Mouse (Mus musculus) cerebellum, adult 9-11 months (tissue): ENCODE measurements at regions not wholly inside any gene's neighbourhood (a gene's known extent, or its start where the extent isn't known, plus 50 kb on each side); places are given as distances from the start of the nearest gene placed in this dataset.

Experiments used
- DNase-seq: peaks from one replicate; pipeline ENCODE4 v3.0.0; 2022

DNA sequence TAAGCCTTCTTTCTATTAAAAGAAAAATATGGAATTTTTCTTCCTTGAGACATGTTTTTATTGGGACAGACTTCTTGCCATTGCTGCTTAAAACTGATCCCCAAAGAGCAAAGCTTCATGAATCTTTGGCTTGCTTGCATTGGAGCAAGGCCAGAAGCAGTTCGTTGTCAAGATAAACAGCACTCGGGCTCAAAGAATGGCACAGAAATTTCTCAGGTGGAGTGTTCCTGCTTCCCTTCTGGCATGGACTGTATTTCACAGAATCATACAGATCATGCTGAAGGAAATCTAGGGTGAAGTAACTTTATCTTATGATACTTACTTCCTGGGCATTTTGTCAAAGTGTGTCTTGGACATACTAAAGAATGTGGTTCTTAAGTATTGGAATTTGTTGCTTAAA is 77.0 kb upstream of the Mmadhc start:
- no peak for DNase-seq

DNA sequence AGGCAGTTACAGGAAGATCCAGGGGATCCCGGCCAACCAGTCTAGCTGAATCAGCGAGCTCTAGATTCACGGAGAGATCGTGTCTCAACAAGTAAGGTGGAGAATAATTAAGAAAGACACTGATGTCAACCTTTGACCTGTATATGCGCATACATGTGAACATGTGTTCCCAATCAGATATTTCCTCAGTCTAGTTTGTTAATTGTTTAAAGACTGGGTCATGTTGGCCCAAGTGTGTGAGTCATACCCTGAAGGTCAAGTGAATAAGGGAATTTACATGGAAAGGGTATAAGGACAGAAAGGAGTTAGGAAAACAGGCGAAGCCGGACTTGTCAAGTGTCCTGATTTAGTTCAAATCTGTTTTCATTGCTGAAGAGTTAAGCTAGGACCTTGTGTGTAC is 76.4 kb upstream of the Mmadhc start:
- DNase-seq, result no peak

DNA sequence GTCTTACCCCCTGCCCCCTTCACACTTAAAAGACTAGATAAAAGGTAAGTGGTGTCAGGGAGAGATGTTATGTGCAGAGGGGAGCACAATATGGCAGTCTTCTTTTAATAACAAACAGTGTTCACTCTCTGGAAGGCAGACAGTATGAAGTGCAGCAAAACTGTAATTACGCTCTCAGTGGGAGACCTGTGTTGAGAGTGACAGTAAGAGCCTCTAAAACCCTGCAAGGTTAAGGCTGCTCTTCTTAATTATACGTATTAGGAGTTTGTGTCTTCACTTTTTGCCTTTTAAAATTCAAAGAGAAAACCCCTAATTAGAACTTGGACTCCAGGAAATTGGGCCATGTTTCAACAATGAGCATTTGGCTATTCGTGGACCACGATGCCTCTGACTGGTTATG is 72.2 kb upstream of the Mmadhc start:
- DNase-seq, result no peak

DNA sequence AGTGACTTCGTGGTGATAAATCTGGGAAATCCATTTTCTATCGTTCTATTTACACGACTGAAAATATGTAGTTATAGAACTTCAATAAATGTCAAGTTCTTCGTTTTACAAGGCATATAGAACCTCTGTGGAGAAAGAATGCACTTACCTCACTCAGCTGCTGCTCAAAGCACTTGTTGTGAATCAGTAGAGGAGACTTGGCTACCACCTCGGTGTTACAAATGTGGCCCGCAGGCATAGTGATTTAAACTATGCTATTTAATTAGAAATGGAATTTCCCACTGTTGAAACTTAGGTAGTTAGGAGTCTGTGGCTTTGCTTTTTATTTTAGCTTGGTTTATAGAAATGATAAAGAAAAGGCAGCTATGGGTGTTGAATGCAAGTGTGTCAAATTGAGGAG is 71.8 kb upstream of the Mmadhc start:
- no peak for DNase-seq

DNA sequence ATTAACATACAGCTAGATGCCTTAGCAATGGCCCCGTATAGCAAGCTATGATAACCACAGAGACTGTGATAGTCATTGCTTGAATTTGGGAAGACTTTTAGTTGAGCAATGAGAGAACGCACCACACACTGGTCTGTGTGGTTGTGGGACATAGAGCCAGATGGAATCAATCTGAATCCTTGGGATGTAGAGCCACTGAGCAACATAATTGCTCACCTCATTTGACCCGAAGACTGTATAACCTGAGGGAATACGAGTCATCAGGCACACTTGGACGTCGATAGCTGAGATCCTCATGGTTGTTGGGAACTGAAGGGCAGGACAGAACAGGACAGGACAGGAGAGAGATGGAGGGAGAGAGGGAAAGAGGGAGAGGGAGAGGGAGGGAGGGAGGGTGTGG is 68.6 kb upstream of the Mmadhc start:
- no peak for DNase-seq

DNA sequence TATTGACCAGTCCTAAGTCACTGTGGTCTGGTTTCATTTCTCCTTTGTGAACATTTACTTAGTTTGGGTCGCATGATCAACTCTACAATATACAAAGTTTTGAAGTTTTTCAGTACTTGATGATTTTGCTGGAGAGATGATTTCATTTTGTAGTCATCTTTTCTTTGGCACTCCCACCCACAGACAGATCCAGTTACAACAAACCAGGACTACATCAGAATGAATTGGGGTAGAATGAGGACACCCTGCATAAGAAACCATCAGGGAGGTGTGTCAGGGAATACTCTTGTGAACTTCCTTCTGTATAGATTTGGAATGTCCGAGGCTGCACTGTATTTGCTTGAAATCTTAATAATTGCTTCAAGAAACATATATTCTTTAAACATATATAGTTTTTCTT is 59.5 kb upstream of the Mmadhc start:
- no peak for DNase-seq

DNA sequence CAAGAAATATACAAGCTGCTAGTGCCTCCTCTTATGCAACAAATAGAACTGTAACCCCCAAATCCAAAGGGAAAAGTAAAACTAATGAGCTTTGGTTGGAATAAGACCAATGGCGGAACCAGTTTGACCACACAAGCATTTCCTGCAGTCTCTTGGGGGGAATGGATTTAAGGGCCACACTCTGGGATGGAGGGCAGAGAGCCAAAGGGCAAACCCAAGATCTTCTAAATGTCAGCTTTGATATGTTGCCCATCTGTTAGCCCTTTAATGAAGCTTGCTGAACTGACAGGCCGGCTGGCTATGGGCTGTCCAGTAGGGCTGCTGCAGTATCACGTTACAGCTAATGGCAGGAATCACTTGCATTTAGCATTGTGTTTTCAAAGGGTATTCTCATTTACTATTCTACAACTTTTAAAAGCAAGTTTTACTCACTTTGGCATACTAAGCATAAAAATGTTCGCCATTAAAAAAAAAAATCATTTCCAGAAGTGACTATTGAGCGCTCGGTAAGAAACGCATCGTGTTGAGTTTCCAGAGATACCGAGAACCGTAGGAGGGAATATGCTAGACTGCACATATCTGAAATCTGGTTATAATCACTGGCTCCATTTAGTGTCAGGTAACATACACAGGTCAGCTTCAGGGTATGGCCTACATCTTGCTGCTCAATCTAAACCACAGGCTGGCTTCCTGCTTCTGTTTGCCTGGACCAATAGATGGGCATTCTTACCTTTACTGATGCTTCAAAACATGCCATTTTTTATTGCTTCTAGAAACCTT is 51.1 kb upstream of the Mmadhc start:
- DNase-seq, result no peak
